Comparison of ENCODE assay signal across 12 mouse cellular contexts in genomic region chr11:3545531-3546241, GRCm38 (mm10). TPM values are rescaled to one million over a fixed set of nuclear protein-coding genes. Genes with fewer than 3 reads are reported as not detected.
DNase-seq lines count a peak whose midpoint lies in the region; ATAC-seq and TF ChIP-seq lines count a peak whose summit lies in the region.
"Had no signal": no experiment of that assay in that cellular context is flagged by ENCODE, and none has a peak within 500 bp of the region (broad histone marks: within the 10 kb centered on the region; RNA-seq: fewer than 3 reads in every experiment).

No protein-coding gene starts in this region.

- ATAC-seq in kidney, embryonic 15.5 days (replicated peaks; ENCODE audit: low FRiP score): no peak
- no peak for ATAC-seq in limb, embryonic 15.5 days (ENCODE audit: insufficient number of reproducible peaks, low FRiP score, low TSS enrichment, low read depth)

- intact Hi-C loops in gastrocnemius, adult 2 months (cut with DNase I): no loop called here
- intact Hi-C loops in gastrocnemius, postnatal 14 days (cut with DNase I; ENCODE audit: low total_unique reads): no loop called here

- H3K36me3 ChIP-seq in kidney, embryonic 15.5 days: no peaks in the 10 kb centered on the region
- no peaks in the 10 kb centered on the region for H3K36me3 ChIP-seq in limb, embryonic 15.5 days
- H3K36me3 ChIP-seq: midbrain, embryonic 10.5 days had no signal

- H3K4me3 ChIP-seq in gastrocnemius, adult 2 months: peak overlapping the region; percentile 53
- no peak overlapping the region for H3K4me3 ChIP-seq in kidney, embryonic 15.5 days (replicated peaks)
- H3K4me3 ChIP-seq in limb, embryonic 15.5 days: no peak overlapping the region
- H3K4me3 ChIP-seq: layer of hippocampus, adult 2 months; midbrain, embryonic 10.5 days had no signal

- H3K4me1 ChIP-seq in kidney, embryonic 15.5 days: peaks cover 21% of the 10 kb centered on the region
- peaks cover 38% of the 10 kb centered on the region for H3K4me1 ChIP-seq in limb, embryonic 15.5 days

- H3K9me3 ChIP-seq in kidney, embryonic 15.5 days (replicated peaks): peaks cover 6% of the 10 kb centered on the region; the same call in 1 of the 2 replicates
- H3K9me3 ChIP-seq in limb, embryonic 15.5 days: no peaks in the 10 kb centered on the region

- no peak for TF ChIP-seq CTCF in gastrocnemius, adult 2 months (IDR thresholded peaks at IDR 0.05)

- H3K4me2 ChIP-seq in kidney, embryonic 15.5 days: no peak overlapping the region
- H3K4me2 ChIP-seq in limb, embryonic 15.5 days: no peak overlapping the region

- no peak overlapping the region for H3K9ac ChIP-seq in kidney, embryonic 15.5 days
- no peak overlapping the region for H3K9ac ChIP-seq in limb, embryonic 15.5 days

- 23% methylated on average over 9 of the region's 9 CpGs for WGBS in kidney, embryonic 15.5 days
- 27% methylated on average over 9 of the region's 9 CpGs for WGBS in limb, embryonic 15.5 days

- H3K27ac ChIP-seq in gastrocnemius, adult 2 months: peak overlapping the region; percentile 81
- H3K27ac ChIP-seq in kidney, embryonic 15.5 days: peak overlapping the region; percentile 48
- H3K27ac ChIP-seq in limb, embryonic 15.5 days: peak overlapping the region; percentile 59; the same call in 1 of the 2 replicates
- H3K27ac ChIP-seq: layer of hippocampus, adult 2 months; midbrain, embryonic 10.5 days had no signal

- H3K27me3 ChIP-seq in kidney, embryonic 15.5 days: no peaks in the 10 kb centered on the region
- H3K27me3 ChIP-seq in limb, embryonic 15.5 days: no peaks in the 10 kb centered on the region

- DNase-seq in gastrocnemius, adult 2 months: no peak
- no peak for DNase-seq in gastrocnemius, postnatal 14 days
- DNase-seq in kidney, adult 18-20 months: no peak
- peak; percentile 53 for DNase-seq in A20 (ENCODE audit: low read depth, low spot score)
- DNase-seq in ovary, postnatal 14 days (ENCODE audit: low spot score): no peak
- DNase-seq in cerebellum, adult 11 months: no peak
- DNase-seq: cerebellum, postnatal 25 days; retina, postnatal 1 day had no signal

RNA-seq across cellular contexts. Expression of gene Smtn, which starts 5.3 kb away (rescaled TPM):
- total RNA-seq in gastrocnemius, adult 2 months (2021): 100 to 1,000 TPM in 1 of 2 experiments, 10 to 100 TPM in 1; 70.3 to 119 TPM
- total RNA-seq in gastrocnemius, postnatal 14 days (2021): 100 to 1,000 TPM in 1 of 2 experiments, 10 to 100 TPM in 1; 96.8 to 123 TPM
- polyA plus RNA-seq in kidney, embryonic 15.5 days (2015; fragmentation: Nextera tagmentation; extraction: Ambion mirVana): 89.1 and 110 TPM in 2 replicates
- polyA plus RNA-seq in limb, embryonic 15.5 days (2015; fragmentation: Nextera tagmentation; extraction: Ambion mirVana): 81.7 and 136 TPM in 2 replicates

RNA-seq across cellular contexts. Expression of gene Selenom, which starts 31.2 kb away (rescaled TPM):
- 10 to 100 TPM; 11.6 to 17.5 TPM for total RNA-seq in gastrocnemius, adult 2 months (2021)
- 10 to 100 TPM; 27.5 to 38.5 TPM for total RNA-seq in gastrocnemius, postnatal 14 days (2021)
- polyA plus RNA-seq in kidney, embryonic 15.5 days (2015; fragmentation: Nextera tagmentation; extraction: Ambion mirVana): 105 and 112 TPM in 2 replicates
- 215 and 226 TPM in 2 replicates for polyA plus RNA-seq in limb, embryonic 15.5 days (2015; fragmentation: Nextera tagmentation; extraction: Ambion mirVana)

RNA-seq across cellular contexts. Expression of gene Inpp5j, which starts 41.1 kb away (rescaled TPM):
- total RNA-seq in gastrocnemius, adult 2 months (2021): 1 to 10 TPM; 2.3 to 5.7 TPM
- total RNA-seq in gastrocnemius, postnatal 14 days (2021): 1 to 10 TPM; 1.9 to 2.9 TPM
- 1.4 and 2.0 TPM in 2 replicates for polyA plus RNA-seq in kidney, embryonic 15.5 days (2015; fragmentation: Nextera tagmentation; extraction: Ambion mirVana)
- polyA plus RNA-seq in limb, embryonic 15.5 days (2015; fragmentation: Nextera tagmentation; extraction: Ambion mirVana): 0.65 and 0.79 TPM in 2 replicates

RNA-seq across cellular contexts. Expression of gene Pla2g3, which starts 57.6 kb away (rescaled TPM):
- total RNA-seq in gastrocnemius, adult 2 months (2021): not detected
- total RNA-seq in gastrocnemius, postnatal 14 days (2021): under 1 TPM in 1 of 2 experiments, not detected in 1; 0.09 TPM
- 0.44 and 0.60 TPM in 2 replicates for polyA plus RNA-seq in kidney, embryonic 15.5 days (2015; fragmentation: Nextera tagmentation; extraction: Ambion mirVana)
- polyA plus RNA-seq in limb, embryonic 15.5 days (2015; fragmentation: Nextera tagmentation; extraction: Ambion mirVana): 1.6 and 2.3 TPM in 2 replicates
